Mouse (Mus musculus) heart, embryonic 16.5 days (tissue): ENCODE measurements around the gene Pkd2. TPM values are rescaled to one million over a fixed set of nuclear protein-coding genes. Genes with fewer than 3 reads are reported as not detected.

Experiments
- polyA plus RNA-seq: library from polyadenylated mRNA; unstranded; fragments of >200 nt; fragmentation: Nextera tagmentation; extraction: Ambion mirVana; gene quantifications from 2 replicates; pipeline ENCODE4 v1.2.1, GENCODE M21; 2015

Pkd2 gene
- polyA plus RNA-seq, 1 experiment from 2014 or later: 7.1 TPM

Other genes with a start within 250 kb of the Pkd2 start
- 1.0 and 1.7 TPM in 2 replicates for gene Ibsp, start 160.3 kb upstream of the Pkd2 start, polyA plus RNA-seq
- not detected in 2 replicates for gene Mepe, start 134.1 kb upstream of the Pkd2 start, polyA plus RNA-seq
- 23.0 and 32.3 TPM in 2 replicates for gene Spp1, start 24.3 kb upstream of the Pkd2 start, polyA plus RNA-seq
- 7.4 TPM in 2 replicates for gene BC005561, start 48.9 kb downstream of the Pkd2 start, polyA plus RNA-seq